Mouse (Mus musculus) lung, postnatal 4 days (tissue): ENCODE results near the gene Nmt1.

Experiments
- DNase-seq, 2 experiments: peaks; one replicate each; pipeline ENCODE4 v3.0.0; 2021

The Nmt1 gene

GRCm38 (mm10) chr11:103005254-103005981 lies 22.6 kb upstream of the Nmt1 start:
- no peak for DNase-seq

- no peak for DNase-seq
Observed at GRCm38 (mm10) chr11:103006286-103007000, 21.5 kb upstream of the Nmt1 start.

GRCm38 (mm10) chr11:103007001-103007340 lies 21.0 kb upstream of the Nmt1 start:
- peak; percentile 72 for DNase-seq

- peak in 1 of 2 experiments; percentile 40 for DNase-seq
Observed at GRCm38 (mm10) chr11:103008558-103008957, 19.4 kb upstream of the Nmt1 start.

GRCm38 (mm10) chr11:103009208-103009607 lies 18.8 kb upstream of the Nmt1 start:
- no peak for DNase-seq

GRCm38 (mm10) chr11:103010454-103011205 lies 17.4 kb upstream of the Nmt1 start:
- no peak for DNase-seq

GRCm38 (mm10) chr11:103011206-103011497 lies 16.8 kb upstream of the Nmt1 start:
- DNase-seq = no peak

GRCm38 (mm10) chr11:103015881-103016825 lies 11.8 kb upstream of the Nmt1 start:
- no peak for DNase-seq

GRCm38 (mm10) chr11:103016930-103017329 lies 11.1 kb upstream of the Nmt1 start:
- DNase-seq = peak; percentile 99

- no peak for DNase-seq
Observed at GRCm38 (mm10) chr11:103017661-103018060, 10.3 kb upstream of the Nmt1 start.

- no peak for DNase-seq
Observed at GRCm38 (mm10) chr11:103018860-103019259, 9.1 kb upstream of the Nmt1 start.

- no peak for DNase-seq
Observed at GRCm38 (mm10) chr11:103019325-103019724, 8.7 kb upstream of the Nmt1 start.

- DNase-seq = no peak
Observed at GRCm38 (mm10) chr11:103020713-103021335, 7.2 kb upstream of the Nmt1 start.

GRCm38 (mm10) chr11:103023974-103024373 lies 4.0 kb upstream of the Nmt1 start:
- DNase-seq = no peak

- DNase-seq = no peak
Observed at GRCm38 (mm10) chr11:103026901-103027300, 1.1 kb upstream of the Nmt1 start.

- DNase-seq = no peak
Observed at GRCm38 (mm10) chr11:103027570-103028175, 317 bp upstream of the Nmt1 start.

- DNase-seq = no peak
Observed at GRCm38 (mm10) chr11:103033030-103033429, 5.0 kb downstream of the Nmt1 start.

GRCm38 (mm10) chr11:103035007-103035406 lies 7.0 kb downstream of the Nmt1 start:
- no peak for DNase-seq

GRCm38 (mm10) chr11:103036881-103037465 lies 9.0 kb downstream of the Nmt1 start:
- DNase-seq = no peak

- no peak for DNase-seq
Observed at GRCm38 (mm10) chr11:103038037-103038436, 10.0 kb downstream of the Nmt1 start.

GRCm38 (mm10) chr11:103042828-103043227 lies 14.8 kb downstream of the Nmt1 start:
- no peak for DNase-seq
